20 mouse cellular contexts compared by ENCODE assay signal in the genomic region with DNA sequence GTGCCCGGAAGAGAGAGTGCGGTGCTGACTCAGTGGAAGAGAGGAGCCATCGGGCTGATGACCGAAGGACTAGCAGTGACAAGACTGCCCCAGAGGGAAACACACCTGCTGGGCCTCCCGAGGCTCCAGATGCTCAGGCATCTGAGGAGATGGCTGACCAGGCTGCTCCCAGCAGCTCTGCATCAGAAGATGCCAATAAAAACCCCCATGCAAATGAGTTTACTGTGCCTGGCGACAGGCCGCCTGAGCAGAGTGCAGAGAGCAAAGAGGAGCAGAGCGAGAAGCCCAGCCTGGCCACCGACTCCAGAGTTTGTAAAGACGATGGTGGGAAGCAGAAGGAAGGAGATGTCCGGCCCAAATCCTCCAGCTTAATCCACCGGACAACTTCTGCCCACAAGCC.
"Had no signal": no experiment of that assay in that cellular context is flagged by ENCODE, and none has a peak within 500 bp of the region (broad histone marks: within the 10 kb centered on the region; RNA-seq: fewer than 3 reads in every experiment).

No protein-coding gene starts in this region.

- H3K4me2 ChIP-seq: limb, embryonic 12.5 days; limb, embryonic 15.5 days; liver, embryonic 11.5 days; lung, embryonic 14.5 days; neural tube, embryonic 12.5 days; neural tube, embryonic 15.5 days had no signal

- H3K9ac ChIP-seq: limb, embryonic 12.5 days; limb, embryonic 15.5 days; liver, embryonic 14.5 days; liver, postnatal 0 days; lung, embryonic 14.5 days; neural tube, embryonic 12.5 days; neural tube, embryonic 15.5 days had no signal

- DNase-seq: kidney, postnatal 25 days; left cerebral cortex, postnatal 4 days; liver, postnatal 0 days; lung, embryonic 14.5 days; midbrain, embryonic 14.5 days; right cerebral cortex, postnatal 14 days; right cerebral cortex, postnatal 4 days; thymus, postnatal 25 days had no signal

- ATAC-seq: liver, postnatal 0 days; lung, postnatal 0 days had no signal

- H3K4me1 ChIP-seq: limb, embryonic 12.5 days; limb, embryonic 15.5 days; midbrain, embryonic 10.5 days; neural tube, embryonic 12.5 days; neural tube, embryonic 15.5 days had no signal

- H3K4me3 ChIP-seq: limb, embryonic 12.5 days; limb, embryonic 15.5 days; megakaryocyte, embryonic 14.5 days; midbrain, embryonic 10.5 days; neural tube, embryonic 12.5 days; neural tube, embryonic 15.5 days had no signal

- H3K27me3 ChIP-seq: limb, embryonic 12.5 days; limb, embryonic 15.5 days; megakaryocyte, embryonic 14.5 days; neural tube, embryonic 12.5 days; neural tube, embryonic 15.5 days had no signal

- H3K9me3 ChIP-seq: limb, embryonic 12.5 days; limb, embryonic 15.5 days; megakaryocyte, embryonic 14.5 days; midbrain, embryonic 10.5 days; neural tube, embryonic 12.5 days; neural tube, embryonic 15.5 days had no signal

- H3K27ac ChIP-seq: kidney, postnatal 0 days; limb, embryonic 12.5 days; limb, embryonic 15.5 days; liver, embryonic 14.5 days; macrophage; midbrain, embryonic 10.5 days; neural tube, embryonic 12.5 days; neural tube, embryonic 15.5 days; stomach, postnatal 0 days had no signal
